Mouse (Mus musculus) liver, adult 2 months (tissue): ENCODE data around the gene Blvra.

Experiments
- CTCF ChIP-seq: fragments of 200-500 bp; IDR thresholded peaks from 2 replicates; pipeline ENCODE4 v1.5.1; 2011; ENCODE audit warnings: low read depth, low read length, control low read depth
- POLR2A ChIP-seq: fragments of 200-500 bp; IDR thresholded peaks from 2 replicates; pipeline ENCODE4 v1.6.1; 2011; ENCODE audit warnings: low read length, control low read depth; ENCODE audit not compliant: insufficient read depth; ENCODE audit errors: extremely low read depth

DNA sequence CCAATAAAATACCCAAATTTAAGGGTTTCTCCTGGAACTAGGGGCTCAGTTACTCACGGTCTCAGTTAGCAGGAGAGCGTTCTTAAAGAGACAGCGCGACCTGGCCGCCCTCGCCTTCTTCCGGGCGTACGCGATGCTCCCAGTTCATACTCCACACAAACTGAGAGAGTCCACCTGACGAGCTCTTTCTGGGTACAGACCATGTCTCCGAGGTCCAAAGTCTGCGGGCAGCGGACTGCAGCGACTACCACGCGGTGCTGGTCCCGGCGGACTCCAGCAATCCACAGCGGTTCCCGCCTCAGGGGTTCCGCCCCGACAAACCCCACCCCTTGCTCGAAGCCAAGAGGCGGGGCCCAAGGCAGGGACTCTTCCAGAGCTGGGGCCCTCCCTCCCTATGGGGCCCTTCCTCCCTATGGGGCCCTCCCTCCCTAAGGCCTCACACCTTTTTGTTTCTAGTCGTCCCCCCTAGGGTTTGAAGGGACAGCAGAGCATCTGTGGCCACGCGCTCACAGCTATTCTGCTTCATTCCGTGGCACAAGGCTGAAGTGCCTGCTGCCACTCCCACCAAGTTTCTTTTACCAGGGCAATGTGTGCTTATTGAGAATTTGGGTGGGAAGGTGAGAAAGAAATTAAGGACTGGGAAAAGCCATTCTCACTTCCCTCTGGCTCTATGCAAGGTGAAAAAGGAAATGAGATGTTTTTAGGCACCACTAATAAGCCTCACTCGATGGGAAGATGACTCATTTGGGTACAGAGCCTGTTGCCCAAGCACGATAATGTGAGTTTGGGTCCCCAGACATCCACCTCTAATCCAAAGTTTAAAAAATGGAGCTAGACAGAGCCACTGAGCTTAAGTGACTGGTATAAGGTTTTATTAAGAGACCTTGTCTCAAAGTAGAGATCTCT is 72.9 kb downstream of the Blvra start, which contains the start of gene Itpripl1:
- TF ChIP-seq CTCF (no peak), POLR2A (0 out of 2 replicates have a peak, but pooled peaks have one; percentile 50)
